Mouse (Mus musculus): ENCODE data around the gene Gad2.
A peak's percentile ranks its signal among the peaks of the same experiment; 100 is the strongest.

The Gad2 gene

DNA sequence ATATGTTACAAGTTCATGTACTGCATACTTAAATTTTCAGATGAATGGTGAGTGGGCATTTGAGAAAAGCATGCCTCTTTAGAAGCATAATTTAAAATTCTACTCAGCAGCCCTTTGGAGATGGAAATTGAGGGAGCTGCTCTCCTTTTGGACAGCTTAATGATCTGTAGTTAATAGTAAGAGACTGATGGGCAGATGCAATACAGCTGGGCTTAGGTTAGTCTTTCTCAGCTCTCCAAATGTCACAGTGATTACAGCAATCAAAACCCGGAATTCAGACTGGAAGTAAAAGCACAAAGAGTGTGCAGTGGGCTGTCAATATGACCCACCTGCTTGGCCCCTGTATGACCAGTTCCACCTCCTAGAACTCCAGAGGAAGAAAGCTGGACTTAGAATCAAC, 24.1 kb downstream of the Gad2 start:
- no peak for DNase-seq (ENCODE audit: low read depth)

DNA sequence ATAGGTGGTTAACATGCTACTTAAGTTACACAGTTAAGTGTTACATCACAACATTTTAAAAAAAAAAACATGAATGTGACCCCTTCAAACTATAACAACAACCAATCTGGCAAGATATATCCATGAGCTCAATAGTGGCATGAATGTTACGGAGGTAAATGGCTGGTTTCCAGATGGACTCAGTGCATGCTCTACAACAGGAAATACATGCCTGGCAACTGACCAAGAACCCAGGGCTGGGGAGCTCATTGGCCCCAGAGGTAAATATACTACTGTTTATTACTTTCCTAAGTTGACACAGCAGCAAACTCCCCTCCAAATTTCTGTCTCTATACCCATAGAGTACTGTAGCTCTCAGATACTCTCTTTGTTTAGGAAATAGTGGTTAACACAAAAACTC, 26.4 kb downstream of the Gad2 start:
- no peak for DNase-seq (ENCODE audit: low read depth)

DNA sequence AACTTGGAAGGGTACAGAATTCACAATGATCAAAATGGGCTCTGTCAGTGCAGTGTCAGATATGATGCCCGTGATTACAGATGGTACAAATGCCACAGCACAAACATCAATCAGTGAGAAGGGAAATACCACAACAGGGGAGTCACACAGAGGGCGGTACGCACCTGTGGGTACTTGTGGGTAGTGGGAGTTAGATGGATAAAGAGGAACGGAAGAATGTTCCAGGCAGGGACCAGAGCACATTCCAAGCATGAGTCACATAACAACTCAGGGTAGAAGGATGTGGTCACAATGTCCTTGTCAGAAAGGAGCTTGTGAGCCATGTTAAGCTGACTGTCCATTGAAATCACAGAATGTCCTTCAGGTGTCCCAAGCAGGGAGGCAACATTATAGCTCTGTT, 29.8 kb downstream of the Gad2 start:
- no peak for DNase-seq (ENCODE audit: low read depth)

DNA sequence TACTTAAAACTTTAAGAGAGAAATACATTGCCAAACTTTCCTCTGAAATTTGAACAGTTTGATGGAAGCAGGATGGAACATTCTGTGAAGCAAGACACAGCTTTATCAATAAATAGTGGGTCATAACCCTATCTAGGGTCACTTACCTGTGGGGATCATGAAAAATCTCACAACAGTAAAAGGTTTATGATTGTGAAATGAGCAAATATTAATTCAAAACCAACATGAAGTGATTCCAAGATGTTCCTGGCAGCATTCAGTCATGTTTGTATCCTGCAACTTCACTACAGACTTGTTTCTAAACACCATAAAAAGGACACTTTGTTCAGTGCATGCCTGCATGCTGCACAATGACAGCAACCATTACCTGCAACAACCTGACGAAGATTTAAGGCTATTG, 41.7 kb downstream of the Gad2 start:
- no peak for DNase-seq (ENCODE audit: low read depth)

DNA sequence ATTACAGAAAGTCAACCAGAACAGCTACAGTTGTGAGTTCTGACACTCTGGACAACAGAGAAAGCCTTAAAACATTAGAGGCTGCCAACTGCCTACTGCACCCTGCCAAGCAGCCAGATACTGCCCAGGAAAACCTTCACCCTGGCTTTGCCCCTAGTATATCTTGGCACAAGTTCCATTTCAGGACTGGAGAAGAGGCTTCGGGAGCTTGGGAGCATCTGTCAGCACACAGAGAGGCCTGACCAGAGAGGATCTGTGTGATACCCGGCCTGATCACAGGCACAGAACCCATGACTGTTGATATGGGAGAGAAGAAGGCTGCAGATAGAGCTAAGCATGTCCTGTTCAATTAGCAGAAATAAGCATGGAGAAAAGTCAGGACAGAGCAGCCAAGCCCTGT, 48.4 kb downstream of the Gad2 start:
- no peak for DNase-seq (ENCODE audit: low read depth)

DNA sequence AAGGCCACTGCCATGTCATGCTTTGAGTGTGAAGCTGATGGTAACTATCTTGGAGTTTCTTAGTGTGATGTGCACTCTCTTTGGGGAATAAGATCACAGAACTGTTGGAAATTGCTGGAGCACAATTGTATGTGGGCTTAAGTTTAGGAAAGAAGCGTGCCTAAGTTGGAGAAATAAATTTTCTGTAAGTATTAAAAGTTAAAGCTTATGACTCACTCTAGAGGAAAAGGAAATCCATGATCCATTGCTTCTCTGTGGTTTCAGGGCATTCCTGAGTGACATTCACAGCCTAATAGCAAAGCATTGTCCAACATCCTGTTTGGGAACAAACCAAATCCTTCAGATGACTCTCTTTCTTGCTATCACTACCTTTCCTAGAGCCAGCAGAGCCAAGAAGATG, 49.3 kb downstream of the Gad2 start:
- no peak for DNase-seq (ENCODE audit: low read depth)

DNA sequence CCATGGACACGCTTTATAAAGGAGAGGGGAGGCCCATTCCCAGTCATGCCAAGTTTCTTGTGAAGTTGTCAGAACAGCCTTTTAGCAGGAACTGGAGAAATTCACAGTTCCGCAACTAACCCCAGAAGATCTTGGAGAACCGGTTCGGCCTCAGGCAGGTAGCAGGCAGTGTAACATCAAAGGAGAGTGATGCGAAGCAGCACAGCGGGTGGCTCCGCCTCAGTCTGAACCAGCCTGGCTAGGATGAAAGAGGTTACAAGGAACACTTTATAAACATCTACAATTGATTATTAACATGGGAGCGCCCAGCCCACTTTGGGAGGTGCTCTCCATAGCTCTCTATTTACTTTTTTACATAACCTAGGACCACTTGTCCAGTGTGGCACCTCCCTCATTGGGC, 55.1 kb downstream of the Gad2 start:
- no peak for DNase-seq (ENCODE audit: low read depth)

DNA sequence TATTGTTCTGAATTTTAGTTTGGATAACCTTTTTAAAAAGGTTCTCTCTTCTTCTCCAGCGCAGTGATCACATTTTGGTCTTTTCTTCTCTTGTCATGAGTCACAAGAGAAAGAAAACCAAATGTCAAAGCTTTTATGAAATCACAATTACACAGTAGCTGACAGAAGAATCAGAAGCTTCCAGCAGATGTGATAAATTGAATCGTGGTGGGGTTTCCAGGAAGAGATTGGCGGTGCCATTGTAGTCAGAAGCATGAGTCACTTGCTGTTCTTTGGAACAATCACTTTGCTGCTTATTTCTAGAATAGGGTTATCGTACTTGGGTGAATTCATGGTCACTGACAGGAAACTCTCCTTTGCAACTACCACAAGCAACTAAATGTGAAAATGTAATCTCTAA, 57.9 kb downstream of the Gad2 start:
- DNase-seq (ENCODE audit: low read depth): no peak

DNA sequence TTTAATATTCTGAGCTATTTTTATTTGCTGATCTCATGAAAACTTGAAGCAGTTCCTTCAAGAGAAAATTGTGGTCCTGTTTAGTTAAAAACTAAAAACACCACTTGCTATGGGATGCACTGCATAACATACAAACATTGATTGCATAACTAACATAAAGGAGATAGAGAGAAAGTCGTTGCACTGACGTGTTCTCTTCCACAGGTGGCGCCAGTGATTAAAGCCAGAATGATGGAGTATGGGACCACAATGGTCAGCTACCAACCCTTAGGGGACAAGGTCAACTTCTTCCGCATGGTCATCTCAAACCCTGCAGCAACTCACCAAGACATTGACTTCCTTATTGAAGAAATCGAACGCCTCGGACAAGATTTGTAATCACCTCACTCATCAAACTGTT, 68.0 kb downstream of the Gad2 start:
- DNase-seq (ENCODE audit: low read depth): peak; percentile 13

DNA sequence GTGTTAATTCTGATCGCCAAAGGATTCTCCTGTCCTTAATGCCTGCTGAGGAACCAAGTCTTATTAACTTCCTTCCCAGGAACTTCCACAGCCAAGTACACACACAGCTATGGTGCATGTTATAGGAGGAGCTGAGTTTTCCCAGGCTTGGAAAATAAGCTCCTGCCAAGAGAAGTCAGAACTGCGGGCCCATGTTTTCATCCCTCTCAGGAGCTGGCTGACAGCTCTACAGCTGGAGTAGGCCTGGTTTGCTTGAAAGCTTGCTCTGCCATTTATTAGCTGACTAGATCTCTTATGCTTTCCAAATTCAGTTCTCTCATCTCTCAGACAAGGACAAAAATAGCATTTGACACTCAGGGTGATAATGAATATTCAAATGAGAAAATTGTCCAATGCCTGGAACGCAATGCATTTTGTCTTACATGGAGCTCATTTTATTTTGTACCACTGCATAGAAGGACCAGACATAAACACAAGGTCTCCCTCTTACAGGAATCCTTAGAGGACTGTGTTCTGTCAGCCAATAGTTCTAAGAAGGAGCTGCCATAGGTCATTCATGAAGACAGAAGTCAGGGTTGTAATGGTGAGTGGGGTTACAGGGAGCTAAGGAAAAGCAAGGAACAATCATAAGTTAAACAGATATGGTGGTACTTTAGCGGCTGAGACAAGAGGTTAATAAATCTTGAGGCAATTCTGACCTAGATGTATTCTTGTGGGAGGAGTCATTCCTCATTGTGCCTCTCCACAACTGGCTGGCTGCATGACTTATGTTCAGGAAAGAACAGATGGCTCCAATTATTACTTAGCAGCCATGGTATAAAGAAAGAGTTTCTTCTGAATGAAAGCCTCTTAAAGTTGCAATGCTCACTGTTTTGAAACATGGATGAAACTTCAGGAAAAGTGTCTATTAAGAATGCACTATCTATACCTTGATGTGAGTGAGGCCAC, 83.0 kb downstream of the Gad2 start:
- DNase-seq (ENCODE audit: low read depth): no peak

DNA sequence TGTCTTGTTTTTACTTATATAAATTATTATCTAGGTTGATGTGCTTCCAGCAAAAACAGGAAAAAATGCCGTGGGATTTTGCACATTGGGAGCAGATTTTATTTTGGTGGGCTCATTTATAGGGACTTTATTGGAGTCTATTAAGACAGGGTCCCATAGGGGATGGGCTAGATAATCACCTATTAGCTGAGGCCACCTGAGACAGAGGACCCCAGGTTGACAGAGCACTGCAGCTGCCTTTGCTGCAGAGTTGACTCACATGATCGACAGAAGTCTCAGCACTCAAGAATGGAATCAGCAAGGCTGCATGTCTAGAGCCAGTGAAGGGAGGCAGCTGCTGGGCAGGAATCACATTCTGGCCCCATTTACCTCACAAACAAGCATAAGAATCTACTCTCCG, 84.2 kb downstream of the Gad2 start:
- no peak for DNase-seq (ENCODE audit: low read depth)

DNA sequence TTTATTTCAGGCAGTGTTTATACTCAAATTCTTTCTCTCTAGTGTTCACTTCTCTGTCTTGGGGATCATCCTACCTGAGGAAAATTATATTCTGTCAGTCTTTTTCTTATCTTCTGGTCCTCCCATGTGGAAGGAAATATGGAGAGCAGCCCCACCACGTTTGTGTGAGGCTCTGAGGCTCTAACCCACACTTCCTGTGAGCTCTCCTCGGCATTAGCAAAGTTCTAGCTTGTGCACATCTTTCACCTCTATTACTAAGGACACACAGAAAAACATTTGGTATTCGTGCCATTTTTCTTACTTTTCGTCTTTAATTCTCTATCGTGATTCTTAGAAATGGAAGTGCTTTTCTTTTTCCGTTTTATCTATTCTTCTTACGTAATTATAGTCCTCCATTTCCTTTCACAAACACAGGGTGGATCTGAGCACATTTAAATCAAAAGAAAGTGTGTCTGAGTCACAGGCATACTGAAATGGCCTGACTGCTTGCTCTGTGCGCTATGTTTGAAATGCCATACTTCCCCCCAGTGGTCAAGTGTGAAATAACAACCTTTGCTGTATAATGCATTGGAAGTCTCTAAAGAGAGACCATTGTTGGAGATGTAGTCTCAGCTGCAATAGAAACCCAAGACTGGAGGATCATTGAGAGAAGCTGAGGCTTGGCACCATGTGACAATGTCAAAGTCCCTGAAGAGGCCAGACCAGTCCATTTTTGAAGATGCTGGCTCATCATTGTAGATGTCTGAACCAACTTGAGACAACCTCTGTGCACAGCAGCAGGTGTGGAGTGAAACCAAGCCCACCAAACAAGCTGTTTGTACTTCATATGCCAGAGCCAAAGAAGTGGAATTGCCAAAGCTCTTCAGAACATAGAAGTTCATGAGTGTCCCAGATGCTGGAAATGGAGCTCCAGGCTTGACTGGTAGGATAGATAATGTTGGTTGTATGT, 99.8 kb downstream of the Gad2 start:
- peak; percentile 53 for DNase-seq (ENCODE audit: low read depth)

DNA sequence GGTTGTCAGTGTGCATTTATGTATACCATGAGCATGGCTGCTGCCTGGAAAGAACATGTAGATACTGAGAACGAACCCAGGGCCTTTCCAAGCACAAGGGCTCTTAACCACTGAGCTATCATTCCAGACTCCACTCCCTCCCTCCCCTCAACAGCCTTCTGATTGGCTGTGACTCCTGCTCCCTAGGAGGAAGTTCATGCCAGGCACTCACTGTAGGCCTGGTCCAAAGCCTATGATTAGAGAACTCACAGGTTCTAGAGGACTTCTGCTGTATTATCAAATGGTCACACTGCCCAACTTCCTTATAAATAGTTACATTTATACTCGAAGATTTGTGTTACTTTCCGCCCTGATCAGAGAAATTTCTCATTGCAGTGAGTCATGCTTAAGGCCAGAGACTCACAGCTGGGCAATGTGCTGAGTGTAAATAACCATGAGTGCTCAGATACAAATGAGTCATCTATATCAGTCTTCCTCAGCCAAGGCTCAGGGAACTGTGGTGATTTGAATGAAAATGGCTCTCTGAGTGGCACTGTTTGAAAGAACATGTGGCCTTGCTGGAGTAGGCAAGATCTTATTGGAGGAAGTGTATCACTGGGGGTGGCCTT, 102.0 kb downstream of the Gad2 start:
- no peak for DNase-seq (ENCODE audit: low read depth)

DNA sequence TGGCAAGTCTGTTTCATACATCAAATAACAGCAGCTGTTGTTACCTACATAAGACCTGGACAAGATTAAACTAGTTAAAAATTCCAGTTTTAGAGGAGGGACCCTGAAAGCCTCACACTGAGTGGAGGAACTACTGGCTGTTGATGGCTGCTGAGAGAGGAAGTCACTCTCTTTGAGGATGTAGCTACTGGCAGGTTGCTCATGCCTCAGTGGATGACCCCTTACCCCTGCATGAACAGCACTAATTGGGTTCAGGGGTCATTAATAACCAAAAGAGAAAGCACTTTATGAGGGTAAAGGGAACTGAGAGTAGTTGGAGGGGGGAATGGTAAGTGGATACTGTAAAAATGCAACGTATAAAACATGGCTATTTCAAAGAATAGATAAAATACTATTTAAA, 105.1 kb downstream of the Gad2 start:
- DNase-seq (ENCODE audit: low read depth): no peak

DNA sequence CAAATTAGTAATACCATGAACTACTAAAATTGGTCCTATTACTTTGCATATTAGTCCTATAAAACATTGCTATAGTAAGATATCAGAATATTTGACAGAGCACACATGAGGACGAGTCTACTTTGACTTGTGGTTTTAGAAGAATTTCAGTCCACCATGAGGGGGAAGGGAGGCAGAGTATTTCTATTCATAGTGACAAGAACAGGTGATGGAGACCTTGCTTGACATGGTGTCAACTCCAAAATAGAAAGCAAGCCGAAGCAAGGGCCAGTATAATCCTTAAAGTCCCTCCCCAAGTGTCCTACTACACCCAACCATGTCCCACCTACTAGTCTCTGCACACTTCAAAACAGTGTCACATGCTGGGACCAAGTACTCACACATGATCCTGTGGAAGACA, 114.1 kb downstream of the Gad2 start:
- no peak for DNase-seq (ENCODE audit: low read depth)

DNA sequence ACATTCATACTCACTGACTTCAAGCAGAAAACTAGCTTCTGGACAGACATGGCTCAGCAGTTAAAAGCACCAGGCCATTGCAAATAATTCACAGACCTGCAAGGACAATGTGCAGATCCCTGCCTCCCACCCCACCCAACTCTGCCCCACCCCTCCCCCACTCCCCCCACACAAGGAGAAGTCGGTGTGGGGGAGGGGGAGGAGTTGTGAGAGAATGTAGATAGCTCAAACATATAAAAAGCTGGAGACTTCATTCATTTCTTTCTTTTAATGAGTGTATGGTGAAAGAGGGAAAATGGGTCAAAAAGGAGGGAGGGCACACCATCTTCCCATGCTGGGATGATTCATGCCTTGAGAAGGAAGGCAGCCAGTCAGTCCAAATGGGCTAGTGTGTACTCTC, 117.4 kb downstream of the Gad2 start:
- no peak for DNase-seq (ENCODE audit: low read depth)

DNA sequence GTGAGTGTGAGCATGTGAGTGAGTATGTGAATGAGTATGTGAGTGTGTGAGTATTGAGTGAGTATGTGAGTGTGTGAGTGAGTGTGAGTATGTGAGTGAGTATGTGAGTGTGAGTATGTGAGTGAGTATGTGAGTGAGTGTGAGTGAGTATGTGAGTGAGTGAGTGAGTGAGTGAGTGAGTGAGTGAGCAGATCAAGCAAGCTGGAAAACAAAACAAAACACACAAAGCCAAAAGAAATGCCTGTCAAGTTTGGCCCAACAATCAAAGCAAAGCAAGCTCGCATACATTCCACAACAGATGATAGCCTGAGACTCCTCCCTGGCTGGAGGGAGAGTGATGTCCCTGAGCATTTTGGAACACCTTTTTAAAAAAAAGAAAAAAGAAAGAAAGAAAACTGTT, 118.4 kb downstream of the Gad2 start:
- DNase-seq (ENCODE audit: low read depth): no peak

DNA sequence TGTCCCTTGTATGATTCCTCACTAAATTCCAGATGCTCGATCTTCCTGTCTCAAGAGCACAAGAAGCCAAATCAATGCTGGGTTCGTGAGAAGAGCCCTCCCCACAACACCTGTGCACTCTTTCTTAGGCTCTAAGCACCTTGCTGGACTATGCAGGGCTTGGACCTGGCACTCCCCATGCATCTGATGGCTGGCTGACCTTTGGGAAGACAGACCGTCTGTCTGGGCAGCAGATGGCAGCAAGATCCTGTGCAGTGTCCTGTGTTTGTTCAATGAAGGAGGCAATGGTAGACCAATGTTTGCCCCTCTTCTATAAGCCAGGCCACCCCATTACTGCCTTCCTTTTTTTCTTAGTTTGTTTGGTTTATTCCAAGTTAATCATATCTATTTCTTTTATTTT, 119.2 kb downstream of the Gad2 start:
- DNase-seq (ENCODE audit: low read depth): no peak
